Mouse (Mus musculus) telencephalon, adult 2 months (tissue): ENCODE data around the gene Bpifb3.

Experiments used
- DNase-seq: peaks from one replicate; pipeline ENCODE4 v3.0.0-alpha.2; 2011; ENCODE audit warnings: low read depth, low spot score

Bpifb3 gene

DNA sequence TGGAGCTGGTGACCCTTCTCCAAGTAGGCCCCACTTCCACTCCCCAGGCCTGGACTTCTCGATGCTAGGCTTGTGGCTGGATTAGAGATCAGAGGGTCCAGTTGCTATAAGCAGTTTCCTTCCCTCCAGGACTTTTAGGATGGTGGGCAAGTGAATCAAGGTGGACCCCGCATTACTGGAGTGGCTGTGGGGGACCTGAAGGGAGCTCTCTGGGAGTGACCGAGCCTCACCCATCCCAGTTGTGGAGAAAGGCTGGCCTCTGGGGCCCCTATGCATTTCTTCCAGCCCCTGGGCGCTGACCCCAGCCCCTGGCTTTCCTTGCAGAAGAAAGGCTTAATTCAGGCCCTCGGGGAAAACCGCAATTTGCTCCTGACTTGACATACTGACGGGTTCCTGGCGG lies at the start of gene Bpifb3:
Gene Bpifb3 (plus strand): TSS at position 301 of the 400 bp plus-strand sequence.
- no peak for DNase-seq

DNA sequence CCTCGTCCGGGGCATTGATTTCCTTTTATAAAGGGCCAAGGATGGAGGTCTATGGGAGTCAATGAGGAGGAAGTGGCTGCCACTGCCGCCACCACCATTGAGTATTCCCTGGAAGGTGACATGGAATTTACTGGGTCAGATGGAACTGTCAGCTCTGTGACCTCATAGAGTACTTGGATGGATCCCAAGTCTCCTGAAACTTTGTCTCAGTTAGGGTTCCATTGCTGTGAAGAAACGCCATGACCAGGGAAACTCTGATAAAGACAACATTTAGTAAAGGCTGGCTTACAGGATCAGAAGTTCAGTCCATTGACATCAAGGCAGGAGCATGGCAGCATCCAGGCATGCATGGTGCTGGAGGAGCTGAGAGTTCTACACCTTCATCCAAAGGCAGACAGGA lies 47.0 kb upstream of the Bpifb3 start, which contains the start of gene Sun5:
Gene Sun5 (minus strand): TSS at position 101 of the 400 bp plus-strand sequence.
- DNase-seq = no peak

DNA sequence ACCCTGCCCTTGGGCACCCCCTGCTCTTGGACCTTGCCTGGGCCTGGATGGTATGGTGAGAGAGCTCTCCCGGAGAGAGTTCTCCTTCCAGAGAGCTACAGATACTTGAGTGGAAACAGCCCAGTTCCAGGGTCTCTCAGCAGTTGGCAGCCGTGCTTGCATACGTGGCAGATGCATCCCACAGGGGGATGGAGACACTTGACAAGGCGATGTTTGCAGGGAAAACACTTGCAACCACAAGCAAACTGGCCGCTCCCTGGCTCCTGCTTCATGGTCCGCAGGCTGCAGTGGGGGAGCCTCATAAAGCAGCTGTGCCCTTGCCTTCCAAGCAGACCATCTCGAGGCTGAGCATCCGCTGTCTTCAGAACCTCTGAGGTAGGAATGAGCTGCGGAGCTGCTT lies 43.3 kb upstream of the Bpifb3 start, which contains the start of gene Bpifb2:
Gene Bpifb2 (plus strand): TSS at position 301 of the 400 bp plus-strand sequence.
- DNase-seq = no peak

DNA sequence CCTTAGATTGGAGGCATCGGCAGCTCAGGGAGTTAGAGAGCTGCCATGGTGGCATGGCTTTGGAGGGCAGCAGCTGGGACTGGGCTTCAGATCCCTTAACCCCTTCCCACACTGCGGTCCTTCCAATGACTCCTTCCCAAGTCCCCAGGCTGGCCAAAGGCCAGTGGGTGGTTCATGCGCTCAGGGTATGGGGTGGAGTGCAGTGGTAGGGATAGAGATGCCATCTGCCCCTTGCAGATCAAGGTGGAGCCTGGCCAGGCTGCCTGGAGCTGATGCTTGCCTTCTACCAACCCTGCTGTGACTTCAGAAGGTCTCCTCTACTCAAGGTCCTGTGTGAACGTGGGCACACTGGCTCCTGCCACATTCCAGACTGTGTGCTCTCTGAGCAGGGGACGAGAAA lies 18.9 kb upstream of the Bpifb3 start:
- DNase-seq = no peak

DNA sequence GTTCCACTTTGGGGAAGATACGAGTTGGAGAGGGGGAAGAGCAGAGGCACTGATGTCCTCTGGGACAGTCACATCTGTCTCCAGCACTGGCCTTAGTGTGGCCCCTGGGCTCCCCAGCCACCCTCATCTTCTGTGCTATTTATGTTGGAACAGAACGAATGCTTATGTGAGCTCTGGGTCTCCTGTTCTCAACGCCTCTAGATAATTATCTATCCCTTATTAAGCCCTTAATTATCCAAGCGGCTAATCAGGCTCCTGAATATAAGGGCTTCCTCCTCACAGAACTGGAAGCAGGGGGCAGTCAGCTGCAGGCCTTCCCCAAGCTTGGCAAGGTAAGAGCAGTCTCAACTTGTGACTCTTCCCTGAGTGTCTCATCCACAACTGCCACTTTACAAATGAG lies 17.9 kb upstream of the Bpifb3 start, which contains the start of gene Bpifb6:
Gene Bpifb6 (plus strand): TSS at position 301 of the 400 bp plus-strand sequence.
- no peak for DNase-seq

DNA sequence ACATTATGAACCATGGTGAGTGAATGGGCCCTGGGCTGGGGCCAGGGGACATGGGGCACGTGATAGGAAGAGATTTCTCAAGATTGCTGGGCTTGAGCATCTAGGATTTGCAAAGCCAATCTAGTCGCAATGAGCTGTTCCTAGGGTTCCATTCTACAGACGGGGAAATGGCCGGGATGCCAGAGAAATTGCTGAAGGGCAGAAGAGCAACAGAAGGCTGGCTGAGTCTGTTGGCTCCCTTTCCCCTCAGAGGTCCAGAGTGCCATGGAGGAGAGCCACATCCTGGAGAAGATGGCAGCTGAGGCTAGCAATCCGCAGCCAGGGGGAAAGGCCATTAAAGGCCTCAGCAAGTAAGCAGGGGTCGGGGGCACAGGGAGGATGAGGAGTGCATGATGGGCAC lies 15.3 kb upstream of the Bpifb3 start:
- DNase-seq = no peak

DNA sequence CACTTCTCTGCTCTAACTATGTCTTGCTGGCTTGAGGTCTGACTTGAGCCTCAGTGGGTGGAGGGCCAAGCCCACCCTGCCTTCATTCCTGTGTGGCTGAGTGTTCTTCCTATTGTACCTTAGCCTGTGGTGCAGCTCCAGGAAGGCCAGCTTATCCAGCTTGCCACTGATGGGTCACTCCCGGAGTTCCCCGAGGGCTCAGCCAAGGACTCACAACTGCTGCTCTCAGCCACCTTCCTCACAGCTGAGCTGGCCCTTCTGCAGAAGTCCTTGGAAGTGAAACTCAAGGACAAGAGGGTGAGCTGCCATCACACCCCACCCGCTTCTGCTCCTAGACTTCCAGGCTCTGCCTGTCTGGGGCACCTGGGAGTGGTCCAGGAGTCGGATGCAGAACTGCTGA lies 11.4 kb upstream of the Bpifb3 start:
- no peak for DNase-seq

DNA sequence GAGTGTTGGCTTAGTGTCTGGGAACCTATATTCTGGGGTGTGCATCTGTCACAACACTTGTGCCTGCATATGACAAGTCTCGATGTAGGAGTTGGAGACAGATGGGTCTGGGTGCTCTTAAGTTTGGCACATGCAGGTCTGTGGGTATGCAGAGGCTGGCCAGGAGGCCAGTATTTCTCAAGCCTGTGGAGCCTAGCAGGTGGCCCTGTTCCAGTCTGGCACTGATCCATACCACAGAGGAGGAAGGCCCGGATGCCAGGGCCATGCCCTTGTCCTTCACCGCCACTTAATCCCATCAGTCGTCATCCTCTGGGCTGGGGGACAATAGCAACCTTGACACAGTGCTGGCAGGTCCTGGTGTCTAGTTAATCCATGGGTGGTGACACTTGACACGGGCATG lies 3.9 kb upstream of the Bpifb3 start:
- DNase-seq = peak; percentile 60

DNA sequence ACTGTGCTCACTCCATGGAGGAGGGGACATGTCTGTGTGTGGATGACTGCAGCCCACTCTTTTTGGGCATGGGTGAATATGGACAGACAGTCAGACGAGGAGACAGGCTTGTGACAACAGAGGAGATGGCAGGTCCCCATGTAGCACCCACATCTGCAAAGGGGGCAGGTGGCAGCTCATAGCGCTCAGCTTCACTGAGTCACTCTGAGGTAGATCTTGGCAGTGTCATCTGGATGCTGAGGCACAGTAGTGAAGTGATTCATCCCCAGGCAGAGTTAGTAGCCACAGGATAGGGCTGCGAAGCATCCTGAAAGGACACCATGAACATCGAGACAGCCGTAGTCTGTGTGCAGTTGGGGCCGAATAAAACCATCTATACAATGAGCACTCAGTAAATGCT lies 3.2 kb downstream of the Bpifb3 start:
- DNase-seq = peak; percentile 35

DNA sequence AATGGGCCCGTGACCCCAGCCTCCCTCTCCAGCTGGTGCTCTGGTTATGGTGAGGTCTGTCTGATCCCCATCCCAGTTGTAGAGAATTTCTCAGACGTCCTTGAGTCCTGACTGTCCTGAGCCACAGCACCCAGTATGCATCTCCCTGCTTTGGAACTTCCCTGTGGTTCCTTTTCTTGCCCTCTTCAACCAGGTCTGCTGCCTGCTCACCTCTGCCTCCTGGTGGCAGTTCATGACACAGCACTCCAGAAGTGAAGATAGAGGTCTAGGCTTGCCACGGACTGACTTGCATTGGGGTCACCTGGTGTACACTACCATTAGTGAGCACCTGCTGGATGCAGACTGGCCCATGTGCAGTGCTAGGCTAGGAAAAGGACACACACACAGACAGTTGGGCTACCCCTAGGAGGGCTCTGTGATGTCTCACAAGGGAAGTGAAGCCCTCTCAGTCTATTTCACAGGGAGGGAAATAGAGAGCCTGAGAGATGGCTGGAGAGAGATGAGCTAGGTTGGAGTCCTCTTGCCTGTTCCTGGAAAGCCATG lies 11.9 kb downstream of the Bpifb3 start:
- DNase-seq = no peak

DNA sequence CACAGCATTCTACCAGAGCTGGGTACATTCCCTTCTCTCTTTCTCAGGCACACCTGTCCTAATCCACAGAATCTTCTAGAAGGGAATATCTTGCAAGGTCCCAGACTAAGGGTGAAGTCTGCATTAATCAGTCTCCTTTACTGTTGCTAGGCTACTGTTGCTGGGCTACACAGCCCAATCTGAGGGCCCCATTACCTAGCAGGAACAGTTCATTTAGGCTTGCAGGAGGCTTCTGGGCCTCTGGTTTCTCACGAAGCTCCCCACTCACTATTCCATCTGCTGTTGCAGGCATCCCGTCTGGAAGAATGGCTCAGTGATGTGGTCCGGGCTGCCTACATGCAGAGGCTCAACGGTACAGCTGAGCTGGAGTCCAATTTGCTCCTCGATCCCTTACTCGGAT lies 13.1 kb downstream of the Bpifb3 start:
- DNase-seq = peak; percentile 22

DNA sequence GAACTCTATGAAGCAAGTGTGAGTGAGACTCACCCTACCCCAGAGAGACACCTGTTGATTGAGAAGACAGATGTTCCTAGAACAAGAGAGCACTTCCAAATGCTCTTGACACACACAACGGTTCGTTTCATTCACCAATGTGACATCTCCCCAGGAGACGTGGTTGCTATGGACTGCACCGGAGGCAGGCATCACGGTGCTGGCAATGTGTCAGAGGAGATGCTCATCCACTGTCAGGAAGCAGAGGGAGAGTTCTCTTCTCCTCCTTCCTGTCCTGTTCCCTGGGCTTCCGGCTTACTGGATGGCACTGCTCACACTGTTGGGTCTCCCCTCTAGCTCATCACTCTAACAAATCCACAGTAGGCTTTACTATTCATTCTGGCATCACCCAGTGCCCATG lies 15.3 kb downstream of the Bpifb3 start:
- no peak for DNase-seq

DNA sequence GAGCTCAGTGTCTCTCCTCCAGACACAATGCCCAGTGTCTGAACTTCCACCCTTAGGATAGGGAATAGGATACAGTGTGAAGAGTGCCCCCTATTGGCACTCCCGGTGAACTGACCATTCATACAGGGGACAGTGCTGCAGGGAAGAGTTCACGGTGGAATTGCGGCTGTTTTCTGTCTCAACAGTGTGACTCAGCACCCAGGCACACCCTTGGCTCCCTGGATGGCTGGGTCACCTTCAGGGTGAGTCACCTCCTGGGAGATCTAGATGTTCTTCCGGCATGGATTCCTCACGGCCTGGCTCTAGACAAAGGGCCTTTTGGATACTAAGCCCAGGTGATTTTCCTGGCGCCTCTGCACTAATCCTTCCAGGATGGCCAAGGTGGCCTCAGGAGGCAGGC lies 17.3 kb downstream of the Bpifb3 start:
- no peak for DNase-seq

DNA sequence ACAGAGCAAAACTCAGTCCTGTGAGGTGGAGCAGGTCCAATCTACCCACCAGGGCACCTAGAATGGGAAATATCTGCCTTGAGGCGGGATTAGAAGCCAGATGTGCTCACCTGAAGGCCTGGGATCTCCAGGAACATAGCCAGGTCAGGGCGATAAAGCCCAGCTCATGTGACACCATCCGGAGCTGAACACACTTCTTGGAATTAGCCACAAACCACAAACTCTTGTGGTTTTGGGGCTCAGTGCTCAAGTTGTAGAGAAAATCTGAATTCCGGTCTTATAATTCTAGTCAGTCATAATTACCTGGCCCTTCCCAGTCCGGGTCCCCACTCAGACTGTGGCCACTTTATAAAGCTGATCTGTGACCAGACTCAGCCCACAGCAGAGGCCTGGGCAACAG lies 19.8 kb downstream of the Bpifb3 start, which contains the start of gene Bpifb4:
Gene Bpifb4 (plus strand): TSS at position 370 of the 400 bp plus-strand sequence.
- no peak for DNase-seq

DNA sequence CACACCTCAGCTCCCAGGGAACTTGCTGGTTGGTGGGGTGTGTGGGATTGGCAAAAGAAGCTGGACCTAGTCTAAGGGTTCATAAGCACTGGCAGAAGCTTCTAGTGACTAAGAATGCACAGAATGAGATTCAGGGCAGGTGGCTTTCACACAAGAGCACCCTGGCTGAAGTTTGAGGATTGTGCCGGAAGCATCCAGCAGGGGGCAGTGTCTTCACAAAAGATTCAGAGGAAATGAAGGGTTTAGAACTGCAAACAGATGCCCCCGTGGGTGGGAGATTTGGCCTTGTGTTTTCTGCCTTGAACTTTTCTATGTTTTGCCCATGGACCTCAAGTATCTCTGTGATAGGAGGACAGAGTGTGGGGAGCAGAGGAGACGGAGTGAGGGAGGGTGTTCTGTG lies 25.5 kb downstream of the Bpifb3 start:
- no peak for DNase-seq

DNA sequence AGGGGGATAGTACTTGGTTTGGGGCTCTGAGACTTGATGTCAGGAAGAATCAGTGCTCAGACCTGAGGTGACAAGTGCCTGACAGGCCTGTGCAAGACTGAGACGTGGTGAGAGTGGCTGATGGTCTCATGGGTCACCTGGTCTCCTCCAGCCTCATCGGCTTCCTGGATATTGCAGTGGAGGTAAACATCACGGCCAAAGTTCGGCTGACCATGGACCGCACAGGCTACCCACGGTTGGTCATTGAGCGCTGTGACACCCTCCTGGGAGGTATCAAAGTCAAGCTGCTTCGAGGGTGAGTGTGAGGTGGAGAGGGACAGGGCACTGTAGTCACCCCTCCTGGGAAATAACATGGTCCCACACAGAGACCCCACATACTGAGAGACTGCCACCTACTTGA lies 26.5 kb downstream of the Bpifb3 start:
- no peak for DNase-seq

DNA sequence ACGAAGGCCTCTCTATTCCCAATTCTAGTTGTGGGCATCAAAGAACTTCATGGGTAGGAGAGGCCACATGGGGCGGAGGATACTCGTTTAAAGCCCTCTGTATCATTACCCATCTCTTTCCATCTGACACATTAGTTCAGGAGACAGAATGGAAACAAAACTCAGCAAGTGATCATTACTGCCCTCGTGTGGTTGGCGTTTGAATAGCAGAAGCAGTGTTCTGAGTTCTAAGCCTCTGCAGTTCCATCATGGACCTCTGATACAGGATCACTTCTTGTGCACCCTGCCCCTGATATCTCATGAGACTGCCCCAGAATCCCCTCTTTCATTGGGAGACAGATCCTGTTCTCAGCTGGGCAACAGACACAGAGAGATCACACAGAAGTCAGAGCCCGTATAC lies 34.9 kb downstream of the Bpifb3 start:
- DNase-seq = no peak

DNA sequence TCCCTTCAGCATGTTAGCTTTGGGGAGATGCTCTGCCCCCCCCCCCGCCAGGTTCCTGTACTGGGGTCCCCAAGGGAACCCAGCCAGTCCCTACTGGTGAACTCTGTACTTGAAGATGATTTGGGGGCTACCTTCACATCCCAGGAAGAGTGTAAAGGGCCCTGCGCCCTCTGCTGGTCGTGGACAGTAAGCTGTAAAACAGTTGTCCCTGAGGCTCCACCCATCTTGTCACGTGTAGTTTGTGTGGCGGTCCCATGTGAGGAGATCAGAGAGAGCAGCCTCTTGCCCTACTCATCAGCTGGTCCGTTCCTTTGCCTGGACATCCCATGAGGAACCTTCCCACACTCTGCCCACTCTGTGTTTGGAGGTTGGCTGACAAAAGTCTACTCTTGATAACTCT lies 35.8 kb downstream of the Bpifb3 start:
- DNase-seq = no peak

DNA sequence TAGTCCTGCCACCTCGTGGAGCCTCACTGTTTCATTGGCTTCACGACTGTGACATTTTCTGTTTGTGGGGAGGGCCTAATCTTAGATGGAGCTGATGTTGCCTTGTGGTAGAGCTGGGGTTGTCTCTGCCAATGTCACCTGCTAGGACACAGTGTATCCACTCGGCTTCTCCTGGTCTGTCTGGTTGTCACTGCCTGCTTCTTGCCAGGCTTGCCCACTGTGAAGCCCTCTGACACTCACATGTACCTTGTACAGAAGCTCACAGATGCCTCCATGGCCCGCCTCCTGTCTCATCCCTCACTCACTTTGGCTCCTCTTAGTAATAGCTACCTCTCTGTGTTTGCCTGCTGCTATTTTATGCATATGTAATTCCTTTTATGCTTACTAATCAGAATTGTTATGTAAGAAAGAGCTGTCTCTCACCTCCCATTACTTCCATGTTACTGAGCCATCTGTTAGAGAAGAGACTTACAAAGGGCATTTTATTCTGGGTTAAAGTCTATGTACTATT lies 44.8 kb downstream of the Bpifb3 start:
- peak; percentile 64 for DNase-seq

DNA sequence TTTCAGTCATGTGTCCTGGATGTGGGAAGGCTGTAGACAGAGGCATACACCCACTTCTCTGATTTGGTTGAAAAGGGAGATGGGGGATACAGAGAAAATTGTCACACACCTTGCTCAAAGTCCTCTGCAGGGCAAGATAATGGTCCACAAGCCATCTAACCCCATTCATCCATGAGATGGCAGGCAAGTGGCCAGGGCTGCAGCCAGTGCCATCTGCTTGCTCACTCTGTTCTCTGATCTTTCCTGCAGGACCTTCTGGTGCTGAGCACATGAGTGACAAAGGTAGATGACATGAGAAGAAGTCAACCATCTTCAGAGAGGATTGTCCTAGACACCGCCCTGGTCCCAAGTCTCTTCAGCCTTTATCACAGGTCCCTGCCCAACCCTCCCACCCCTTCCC lies 45.3 kb downstream of the Bpifb3 start:
- DNase-seq = no peak

DNA sequence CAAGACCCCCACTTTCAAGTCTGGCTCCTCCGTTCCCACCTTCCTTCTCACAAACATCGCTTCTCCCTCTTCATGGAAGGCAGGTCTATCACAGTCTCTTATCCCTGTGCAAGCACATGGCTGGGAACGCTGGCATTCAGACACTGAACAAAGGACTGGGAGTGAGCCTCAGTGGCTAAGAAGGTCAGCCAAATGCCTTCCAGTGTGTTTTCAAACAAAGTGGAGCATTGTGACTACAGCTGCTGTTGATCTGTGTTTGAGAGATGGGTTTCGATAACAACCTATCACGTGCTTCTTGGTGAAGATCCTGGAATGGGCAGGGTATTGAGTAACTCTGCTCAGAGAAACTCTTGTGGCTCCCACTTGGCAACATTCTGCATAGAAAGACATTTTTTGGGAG lies 52.2 kb downstream of the Bpifb3 start:
- DNase-seq = peak; percentile 50

DNA sequence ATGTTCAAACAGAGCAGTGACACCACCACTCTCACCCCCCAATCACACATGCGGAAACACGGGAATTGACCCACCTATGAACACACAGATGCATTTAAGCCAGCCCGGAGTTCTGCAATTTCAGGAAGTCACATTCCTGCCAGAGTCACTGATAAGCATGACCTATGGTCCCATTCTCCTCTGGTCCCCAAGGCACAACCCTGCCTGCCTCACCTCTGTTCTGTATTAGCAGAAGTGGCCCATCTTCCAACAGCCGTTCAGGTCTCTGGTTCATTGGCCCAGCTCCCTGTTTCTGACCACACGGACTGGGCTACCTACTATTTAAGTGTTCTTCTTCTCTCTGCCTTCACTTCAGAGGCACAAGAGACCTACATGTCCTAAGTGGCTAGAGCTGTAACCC lies 56.6 kb downstream of the Bpifb3 start, which contains the start of gene Bpifa6:
Gene Bpifa6 (plus strand): TSS at position 364 of the 400 bp plus-strand sequence.
- no peak for DNase-seq
